Mouse (Mus musculus): ENCODE measurements around the gene Endog. TPM values are rescaled to one million over a fixed set of nuclear protein-coding genes. Genes with fewer than 3 reads are reported as not detected.
"Not testable (repeated sequence)": the region's sequence is repeated elsewhere in the genome, so short reads cannot be mapped to it uniquely, and the experiment has no call there.

The Endog gene
- polyA plus RNA-seq, 1 experiment from 2014 or later: 20.4 TPM

DNA sequence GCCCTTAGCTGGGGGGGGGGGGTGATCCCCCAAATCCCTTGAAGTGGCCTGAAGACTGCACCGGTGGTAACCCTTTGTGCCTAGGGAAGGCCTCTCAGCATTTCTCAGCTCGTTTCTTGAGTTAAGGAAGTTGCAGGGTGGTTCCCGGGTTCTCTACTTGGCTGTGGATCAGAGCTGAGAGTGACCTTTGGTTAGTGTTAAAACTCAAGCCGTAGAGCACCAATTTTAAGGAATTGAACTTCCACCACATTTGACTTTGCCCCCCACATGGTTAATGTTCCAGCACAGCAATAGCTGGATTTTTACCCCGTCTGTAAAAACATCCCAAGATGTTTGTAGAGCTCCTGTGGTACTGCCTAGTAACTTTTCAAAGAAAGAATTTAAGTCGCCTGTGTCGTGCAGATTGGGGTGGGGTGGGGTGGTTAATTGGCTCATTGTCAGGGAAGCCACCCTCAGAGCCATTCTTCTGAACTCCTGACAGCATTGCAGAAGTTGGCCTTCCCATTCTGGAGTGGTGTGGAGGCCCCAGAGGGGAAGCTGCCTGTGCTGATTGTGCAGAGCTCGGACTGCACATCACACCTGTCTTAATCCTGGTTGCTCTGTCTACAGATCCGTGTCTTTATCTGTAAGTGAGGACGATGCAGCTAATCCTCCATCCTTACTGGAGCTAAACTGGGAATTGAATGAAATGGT lies 36.2 kb upstream of the Endog start:
- Histone ChIP-seq H3K4me2 (peak overlapping the region; percentile 91), H3K9ac (peak overlapping the region; percentile 78), H3K4me3 (peak overlapping the region; percentile 79), H3K36me3 (replicated peaks) (peaks cover 2% of the 10 kb centered on the region), H3K9me3 (no peaks in the 10 kb centered on the region), H3K27me3 (replicated peaks) (no peaks in the 10 kb centered on the region), H3K4me1 (peaks cover 32% of the 10 kb centered on the region), H3K27ac (no peak overlapping the region)
- ATAC-seq (replicated peaks): no peak
- WGBS: 41% methylated on average over 10 of the region's 10 CpGs

DNA sequence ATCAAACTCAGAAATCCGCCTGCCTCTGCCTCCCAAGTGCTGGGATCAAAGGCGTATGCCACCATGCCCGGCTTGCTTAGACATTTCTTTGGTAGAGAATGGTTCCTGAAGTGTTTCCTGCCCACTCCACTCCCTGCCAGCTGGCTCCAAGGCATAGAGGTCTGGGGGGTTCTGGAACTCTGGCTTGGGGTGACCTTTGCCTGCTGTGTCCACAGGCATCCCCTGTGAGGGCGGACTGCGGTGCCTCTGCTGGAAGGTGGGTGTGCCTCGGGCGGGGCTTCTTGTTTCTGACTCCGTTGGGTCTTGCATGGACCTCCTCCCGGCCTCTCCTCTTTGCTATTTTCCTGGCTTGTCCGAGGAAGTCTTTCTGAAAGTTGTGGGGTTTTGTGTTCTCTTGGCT lies 34.8 kb upstream of the Endog start:
- no peak overlapping the region for H3K4me2 ChIP-seq
- H3K4me1 ChIP-seq: peaks cover 32% of the 10 kb centered on the region
- WGBS: 91% methylated on average over 10 of the region's 10 CpGs
- no peak overlapping the region for H3K4me3 ChIP-seq
- no peak overlapping the region for H3K9ac ChIP-seq
- no peaks in the 10 kb centered on the region for H3K9me3 ChIP-seq
- H3K36me3 ChIP-seq (replicated peaks): peaks cover 15% of the 10 kb centered on the region
- no peak overlapping the region for H3K27ac ChIP-seq
- H3K27me3 ChIP-seq (replicated peaks): no peaks in the 10 kb centered on the region
- ATAC-seq (replicated peaks): no peak

DNA sequence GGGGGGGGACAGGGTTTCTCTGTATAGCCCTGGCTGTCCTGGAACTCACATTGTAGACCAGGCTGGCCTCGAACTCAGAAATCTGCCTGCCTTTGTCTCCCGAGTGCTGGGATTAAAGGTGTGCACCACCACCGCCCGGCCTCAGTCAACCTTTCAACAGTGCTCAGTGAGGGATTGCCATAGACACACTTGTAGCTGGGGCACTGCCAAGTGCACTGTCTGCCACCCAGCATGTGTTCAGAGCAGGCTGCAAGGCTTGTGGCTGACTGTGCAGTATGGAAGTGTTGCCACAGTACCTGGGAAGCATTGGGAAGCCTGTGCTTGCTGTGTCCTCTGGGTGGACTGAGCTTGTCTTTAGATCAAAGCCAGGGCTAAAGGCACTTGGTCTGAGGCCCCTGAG lies 31.3 kb upstream of the Endog start:
- H3K9ac ChIP-seq; ATAC-seq (replicated peaks); H3K4me2 ChIP-seq; H3K27ac ChIP-seq; H3K27me3 ChIP-seq (replicated peaks); H3K4me3 ChIP-seq; H3K9me3 ChIP-seq: not testable (repeated sequence)
- 91% methylated on average over 4 of the region's 4 CpGs for WGBS
- Histone ChIP-seq H3K4me1 (peaks cover 13% of the 10 kb centered on the region), H3K36me3 (replicated peaks) (peaks cover 36% of the 10 kb centered on the region)

DNA sequence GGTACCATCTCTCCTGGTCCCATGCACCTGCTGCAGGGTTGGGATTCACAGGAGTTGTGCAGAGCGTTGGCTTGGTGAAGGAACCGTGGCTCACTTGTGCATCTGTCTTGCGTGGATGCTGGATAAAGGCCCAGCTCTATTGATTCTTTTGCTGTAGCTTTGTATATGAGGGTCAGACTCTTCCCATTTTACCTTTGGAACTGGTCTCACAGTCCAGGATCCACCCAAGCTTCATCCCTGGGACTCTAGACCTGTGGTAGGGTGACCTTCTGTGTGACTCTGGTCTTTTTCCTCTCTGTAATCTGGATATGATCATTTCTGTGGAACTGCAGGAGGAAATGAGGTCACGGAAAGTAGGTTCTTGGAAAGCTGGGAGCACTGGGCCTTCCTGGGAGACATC lies 26.9 kb upstream of the Endog start:
- peaks cover 63% of the 10 kb centered on the region for H3K36me3 ChIP-seq (replicated peaks)
- no peak overlapping the region for H3K4me2 ChIP-seq
- H3K27me3 ChIP-seq (replicated peaks): no peaks in the 10 kb centered on the region
- H3K9ac ChIP-seq: no peak overlapping the region
- H3K9me3 ChIP-seq: no peaks in the 10 kb centered on the region
- WGBS: 93% methylated on average over 4 of the region's 4 CpGs
- no peaks in the 10 kb centered on the region for H3K4me1 ChIP-seq
- H3K27ac ChIP-seq: no peak overlapping the region
- ATAC-seq (replicated peaks): no peak
- no peak overlapping the region for H3K4me3 ChIP-seq

DNA sequence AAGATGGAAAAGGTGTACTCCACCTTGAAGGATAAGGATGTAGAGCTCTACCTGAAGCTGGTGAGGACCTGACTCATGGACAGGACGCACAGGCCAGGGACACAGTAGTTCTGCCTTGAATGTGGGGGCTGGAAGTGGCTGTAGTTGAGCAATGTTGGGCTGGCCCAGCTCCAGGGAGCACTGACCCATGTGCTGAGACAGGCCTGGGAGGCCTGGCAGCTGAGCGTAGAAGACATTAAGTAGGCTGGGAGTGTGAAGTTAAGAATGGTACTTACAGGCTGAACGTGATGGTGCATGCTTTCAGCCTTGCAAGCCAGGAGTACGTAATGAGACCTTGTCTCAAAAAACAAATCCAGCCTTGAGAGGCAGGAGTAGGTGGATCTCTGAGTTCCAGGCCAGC lies 23.8 kb upstream of the Endog start:
- H3K9ac ChIP-seq: no peak overlapping the region
- whole genome bisulfite sequencing: 96% methylated on average over 4 of the region's 4 CpGs
- no peaks in the 10 kb centered on the region for H3K4me1 ChIP-seq
- no peaks in the 10 kb centered on the region for H3K9me3 ChIP-seq
- H3K4me3 ChIP-seq: no peak overlapping the region
- peaks cover 50% of the 10 kb centered on the region for H3K36me3 ChIP-seq (replicated peaks)
- no peaks in the 10 kb centered on the region for H3K27me3 ChIP-seq (replicated peaks)
- H3K4me2 ChIP-seq: no peak overlapping the region
- ATAC-seq (replicated peaks): no peak
- no peak overlapping the region for H3K27ac ChIP-seq

DNA sequence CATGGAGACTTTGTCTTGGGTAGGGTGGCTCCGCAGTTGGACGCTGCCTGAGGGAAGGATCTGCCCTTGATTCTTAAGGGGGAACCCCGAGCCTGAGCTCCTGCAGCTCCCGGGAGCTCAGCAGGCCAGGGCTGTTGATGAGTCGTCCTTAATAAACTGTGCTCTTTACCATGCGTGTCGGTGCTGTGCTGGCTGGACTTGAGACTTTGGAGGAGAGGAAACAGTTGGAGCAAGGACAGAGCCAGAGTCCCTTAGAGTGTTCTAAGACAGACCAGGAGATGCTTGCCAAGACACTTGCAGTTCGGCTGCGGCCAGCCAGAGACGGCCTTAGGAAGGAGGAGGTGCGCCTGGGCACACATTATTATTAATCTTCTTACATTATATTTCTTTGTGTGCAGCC lies 19.5 kb upstream of the Endog start:
- Histone ChIP-seq H3K27ac (no peak overlapping the region), H3K4me3 (no peak overlapping the region), H3K4me1 (no peaks in the 10 kb centered on the region), H3K36me3 (replicated peaks) (peaks cover 33% of the 10 kb centered on the region), H3K9me3 (no peaks in the 10 kb centered on the region), H3K9ac (no peak overlapping the region), H3K27me3 (replicated peaks) (no peaks in the 10 kb centered on the region), H3K4me2 (no peak overlapping the region)
- 91% methylated on average over 11 of the region's 11 CpGs for WGBS
- ATAC-seq (replicated peaks): no peak

DNA sequence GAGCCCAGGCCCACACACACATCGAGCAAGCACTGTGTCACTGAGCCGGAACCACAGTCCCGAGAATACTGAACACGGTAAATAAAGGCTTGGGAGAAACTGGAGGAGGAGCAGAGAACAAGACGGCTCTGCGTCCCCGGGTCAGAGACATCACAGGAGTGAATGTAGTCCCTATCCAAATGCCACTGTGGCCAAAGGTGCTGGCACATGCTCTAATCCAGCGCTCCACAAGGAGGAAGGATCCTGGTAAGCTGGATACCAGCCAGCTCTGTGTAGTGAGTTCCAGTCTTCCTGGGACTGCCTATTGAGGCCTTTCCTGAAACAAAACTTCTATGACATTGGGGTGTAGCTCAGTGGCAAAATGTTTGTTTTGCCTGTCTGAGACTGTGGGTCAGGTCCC lies 18.7 kb upstream of the Endog start:
- no peak overlapping the region for H3K9ac ChIP-seq
- WGBS: 76% methylated on average over 8 of the region's 8 CpGs
- ATAC-seq (replicated peaks): no peak
- no peak overlapping the region for H3K27ac ChIP-seq
- H3K4me2 ChIP-seq: no peak overlapping the region
- no peaks in the 10 kb centered on the region for H3K27me3 ChIP-seq (replicated peaks)
- no peak overlapping the region for H3K4me3 ChIP-seq
- peaks cover 25% of the 10 kb centered on the region for H3K36me3 ChIP-seq (replicated peaks)
- no peaks in the 10 kb centered on the region for H3K9me3 ChIP-seq
- no peaks in the 10 kb centered on the region for H3K4me1 ChIP-seq

DNA sequence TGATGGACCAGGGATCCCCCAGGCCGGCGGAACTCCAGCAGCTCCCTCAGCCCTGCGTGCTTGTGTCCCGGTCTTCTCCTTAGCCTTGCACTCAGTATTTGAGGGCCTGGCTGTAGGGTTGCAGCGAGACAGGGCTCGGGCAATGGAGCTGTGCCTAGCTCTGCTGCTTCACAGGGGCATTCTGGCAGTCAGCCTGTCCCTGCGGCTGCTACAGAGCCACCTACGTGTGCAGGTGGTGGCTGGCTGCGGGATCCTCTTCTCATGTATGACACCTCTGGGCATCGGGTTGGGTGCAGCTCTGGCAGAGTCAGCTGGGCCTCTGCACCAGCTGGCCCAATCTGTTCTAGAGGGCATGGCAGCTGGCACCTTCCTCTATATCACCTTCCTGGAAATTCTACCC lies 11.4 kb upstream of the Endog start:
- not testable (repeated sequence) for H3K27ac ChIP-seq; H3K4me2 ChIP-seq; H3K27me3 ChIP-seq (replicated peaks); H3K9ac ChIP-seq; H3K4me3 ChIP-seq; H3K9me3 ChIP-seq; H3K36me3 ChIP-seq (replicated peaks); ATAC-seq (replicated peaks); H3K4me1 ChIP-seq
- 88% methylated on average over 8 of the region's 10 CpGs for WGBS

DNA sequence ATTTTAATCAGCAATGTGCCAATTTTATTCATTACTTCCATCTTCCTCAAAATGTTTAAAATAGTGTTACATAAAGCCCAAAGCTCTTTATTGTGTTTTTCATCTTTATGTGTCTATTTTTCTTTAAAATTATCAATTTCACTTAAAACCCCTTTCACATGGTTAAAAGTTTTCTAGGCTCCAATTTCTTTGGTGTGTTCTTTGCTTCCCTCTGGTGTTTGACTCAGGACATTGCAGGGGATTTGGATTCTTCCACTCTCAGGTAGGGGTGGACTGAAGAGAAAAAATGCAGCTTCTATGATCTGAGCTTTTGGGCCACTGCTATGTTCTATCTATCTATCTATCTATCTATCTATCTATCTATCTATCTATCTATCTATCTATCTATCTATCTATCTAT lies 9.5 kb upstream of the Endog start:
- Histone ChIP-seq H3K27ac (no peak overlapping the region), H3K27me3 (replicated peaks) (no peaks in the 10 kb centered on the region), H3K9ac (no peak overlapping the region), H3K4me3 (no peak overlapping the region), H3K4me1 (no peaks in the 10 kb centered on the region), H3K36me3 (replicated peaks) (no peaks in the 10 kb centered on the region), H3K4me2 (no peak overlapping the region), H3K9me3 (no peaks in the 10 kb centered on the region)
- ATAC-seq (replicated peaks): no peak

DNA sequence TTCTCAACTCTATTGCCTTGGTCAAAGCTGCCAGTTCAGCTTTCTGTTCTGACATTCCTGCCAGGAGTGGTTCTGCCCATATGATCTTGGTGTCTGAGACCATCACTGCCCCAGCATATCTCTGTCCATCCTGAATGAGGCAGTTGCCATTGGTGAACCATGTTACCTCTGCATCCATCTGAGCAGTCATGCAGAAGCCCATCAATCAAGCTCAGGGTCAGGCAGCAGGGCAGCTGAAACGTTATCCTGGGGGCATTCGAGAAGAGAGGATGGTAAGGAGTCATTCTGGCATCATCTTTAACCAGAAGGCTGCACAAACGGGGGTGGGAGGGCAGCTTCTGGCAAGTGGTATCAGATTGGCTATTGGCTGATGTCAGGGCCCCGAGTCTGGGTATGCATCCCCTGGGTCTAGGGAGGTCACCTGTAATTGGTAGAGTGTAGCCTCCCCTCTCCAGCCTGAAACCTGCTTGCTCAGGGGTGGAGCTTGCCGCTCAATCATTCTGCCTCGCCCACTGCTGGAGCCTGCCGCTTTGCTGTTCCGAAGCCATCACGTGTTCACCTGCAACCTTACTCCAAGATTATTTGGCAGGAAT lies 6.9 kb upstream of the Endog start:
- Histone ChIP-seq H3K4me1 (no peaks in the 10 kb centered on the region), H3K27ac (no peak overlapping the region), H3K36me3 (replicated peaks) (no peaks in the 10 kb centered on the region), H3K27me3 (replicated peaks) (no peaks in the 10 kb centered on the region), H3K9ac (no peak overlapping the region), H3K9me3 (no peaks in the 10 kb centered on the region), H3K4me3 (no peak overlapping the region), H3K4me2 (no peak overlapping the region)
- WGBS: 64% methylated on average over 9 of the region's 9 CpGs
- ATAC-seq (replicated peaks): no peak

DNA sequence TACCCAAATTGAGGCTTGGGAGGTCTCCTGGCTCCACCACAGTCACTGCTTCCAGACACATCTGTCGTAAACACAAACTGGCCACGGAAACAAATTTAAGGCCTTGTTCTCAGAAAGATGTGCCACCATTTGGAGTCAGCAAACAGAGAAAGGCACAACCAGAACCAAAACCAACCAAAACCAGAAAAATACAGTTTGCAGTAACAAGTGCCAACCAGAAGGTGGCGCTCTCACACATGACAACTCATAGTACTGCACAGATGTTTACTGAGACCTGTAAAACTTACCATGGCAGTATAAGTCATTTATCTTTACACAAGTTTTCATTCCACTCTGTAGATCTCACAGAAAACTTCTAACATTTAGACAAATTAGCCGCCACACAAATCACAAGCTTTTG lies 4.6 kb upstream of the Endog start:
- Histone ChIP-seq H3K4me2 (no peak overlapping the region), H3K4me3 (no peak overlapping the region), H3K9me3 (no peaks in the 10 kb centered on the region), H3K36me3 (replicated peaks) (no peaks in the 10 kb centered on the region), H3K27ac (no peak overlapping the region), H3K4me1 (no peaks in the 10 kb centered on the region), H3K9ac (no peak overlapping the region), H3K27me3 (replicated peaks) (no peaks in the 10 kb centered on the region)
- WGBS: 55% methylated on average over 4 of the region's 4 CpGs
- no peak for ATAC-seq (replicated peaks)

DNA sequence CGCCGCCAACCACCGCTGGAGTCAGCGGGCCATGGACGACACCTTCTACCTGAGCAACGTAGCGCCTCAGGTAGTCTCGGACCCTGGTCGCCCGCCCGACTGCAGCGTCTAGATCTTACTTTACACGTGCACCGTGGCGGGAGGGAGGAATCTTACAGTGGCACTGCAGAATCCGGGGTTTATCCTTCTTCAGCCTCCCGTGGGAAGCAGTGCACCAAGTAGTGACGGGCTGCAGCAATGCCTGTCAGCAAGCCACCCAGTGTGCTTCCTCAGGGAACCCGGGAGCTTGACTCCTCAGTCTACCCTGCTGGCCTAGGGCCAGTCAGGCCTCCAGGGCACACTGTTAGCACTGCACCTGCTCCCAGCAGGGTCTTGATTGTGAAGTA lies 697 bp downstream of the Endog start:
- Histone ChIP-seq H3K36me3 (replicated peaks) (peaks cover 18% of the 10 kb centered on the region), H3K4me3 (peak overlapping the region; percentile 57), H3K9ac (peak overlapping the region; percentile 66), H3K4me1 (peaks cover 17% of the 10 kb centered on the region), H3K9me3 (no peaks in the 10 kb centered on the region), H3K27me3 (replicated peaks) (no peaks in the 10 kb centered on the region), H3K4me2 (peak overlapping the region; percentile 84), H3K27ac (peak overlapping the region; percentile 91)
- peak; percentile 37 for ATAC-seq (replicated peaks)
- WGBS: under 1% methylated on average over 19 of the region's 19 CpGs

DNA sequence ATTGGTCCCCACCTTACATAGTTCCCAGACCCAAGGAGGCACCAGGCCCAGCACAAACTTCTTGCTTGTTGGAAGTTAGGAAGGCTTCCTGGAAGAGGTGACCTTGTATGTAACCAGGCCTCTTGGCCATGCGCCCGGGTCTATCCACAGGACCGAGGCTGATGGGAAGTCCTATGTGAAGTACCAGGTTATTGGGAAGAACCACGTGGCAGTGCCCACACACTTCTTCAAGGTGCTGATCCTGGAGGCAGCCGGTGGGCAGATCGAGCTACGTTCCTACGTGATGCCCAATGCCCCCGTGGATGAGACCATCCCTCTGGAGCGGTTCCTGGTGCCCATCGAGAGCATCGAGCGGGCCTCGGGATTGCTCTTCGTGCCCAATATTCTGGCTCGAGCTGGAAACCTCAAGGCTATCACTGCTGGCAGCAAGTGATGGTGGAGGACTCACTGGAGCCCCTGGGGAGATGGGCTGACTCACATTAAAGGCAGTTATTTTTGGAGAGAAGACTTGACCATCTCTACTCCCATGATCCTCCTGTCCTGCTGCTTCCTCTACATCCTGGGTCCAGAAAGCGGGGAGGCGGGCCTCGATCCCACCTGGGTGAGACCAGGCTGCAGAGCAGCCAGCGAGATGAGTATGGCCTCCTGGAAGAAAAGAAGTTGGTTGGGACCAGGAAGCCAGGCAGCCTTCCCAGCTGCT lies 2.4 kb downstream of the Endog start:
- H3K4me2 ChIP-seq: no peak overlapping the region
- no peak overlapping the region for H3K27ac ChIP-seq
- peaks cover 28% of the 10 kb centered on the region for H3K4me1 ChIP-seq
- ATAC-seq (replicated peaks): no peak
- WGBS: 95% methylated on average over 20 of the region's 20 CpGs
- H3K4me3 ChIP-seq: no peak overlapping the region
- peaks cover 18% of the 10 kb centered on the region for H3K36me3 ChIP-seq (replicated peaks)
- H3K9me3 ChIP-seq: no peaks in the 10 kb centered on the region
- H3K27me3 ChIP-seq (replicated peaks): no peaks in the 10 kb centered on the region
- no peak overlapping the region for H3K9ac ChIP-seq

Measured in midbrain, embryonic 15.5 days (tissue).